Mouse (Mus musculus) testis, postnatal 14 days (tissue): Measurements from ENCODE around the gene Gm49396.

ENCODE experiments used
- DNase-seq: peaks from one replicate; pipeline ENCODE4 v3.0.0; 2021; ENCODE audit warnings: low spot score

The Gm49396 gene

GRCm38 (mm10) chr7:30552102-30553020 lies 10.8 kb upstream of the Gm49396 start, which contains the start of the genes Hspb6 and Proser3:
TSS of gene Hspb6 (plus strand) at chr7:30552178.
TSS of gene Proser3 (minus strand) at chr7:30552299.
- DNase-seq = peak; percentile 96

GRCm38 (mm10) chr7:30553021-30553589 lies 10.0 kb upstream of the Gm49396 start:
- no peak for DNase-seq

GRCm38 (mm10) chr7:30553810-30554584 lies 9.1 kb upstream of the Gm49396 start:
- DNase-seq = no peak

- DNase-seq = no peak
Measured at GRCm38 (mm10) chr7:30556894-30557536, 6.1 kb upstream of the Gm49396 start.

- DNase-seq = no peak
Measured at GRCm38 (mm10) chr7:30557901-30558514, 5.1 kb upstream of the Gm49396 start.

- no peak for DNase-seq
Measured at GRCm38 (mm10) chr7:30558656-30559442, 4.3 kb upstream of the Gm49396 start.

GRCm38 (mm10) chr7:30559443-30559954 lies 3.6 kb upstream of the Gm49396 start, which contains the start of gene Lin37:
TSS of gene Lin37 (minus strand) at chr7:30559838.
- peak; percentile 96 for DNase-seq

- DNase-seq = no peak
Measured at GRCm38 (mm10) chr7:30560296-30560695, 2.8 kb upstream of the Gm49396 start.

GRCm38 (mm10) chr7:30562526-30563116 lies 523 bp upstream of the Gm49396 start:
- peak; percentile 66 for DNase-seq

GRCm38 (mm10) chr7:30563906-30564280 lies 749 bp downstream of the Gm49396 start:
- DNase-seq = no peak

GRCm38 (mm10) chr7:30564970-30565571 lies 1.9 kb downstream of the Gm49396 start, which contains the start of gene Igflr1:
TSS of gene Igflr1 (plus strand) at chr7:30565427.
- DNase-seq = peak; percentile 15

- no peak for DNase-seq
Measured at GRCm38 (mm10) chr7:30566033-30566432, 2.9 kb downstream of the Gm49396 start.

- DNase-seq = no peak
Measured at GRCm38 (mm10) chr7:30567555-30567954, 4.4 kb downstream of the Gm49396 start.

GRCm38 (mm10) chr7:30572389-30572788 lies 9.2 kb downstream of the Gm49396 start:
- no peak for DNase-seq

GRCm38 (mm10) chr7:30572969-30573368 lies 9.8 kb downstream of the Gm49396 start:
- DNase-seq = peak; percentile 66

GRCm38 (mm10) chr7:30579950-30580349 lies 16.8 kb downstream of the Gm49396 start:
- DNase-seq = no peak

- DNase-seq = no peak
Measured at GRCm38 (mm10) chr7:30581547-30581946, 18.4 kb downstream of the Gm49396 start.

- DNase-seq = no peak
Measured at GRCm38 (mm10) chr7:30584339-30584738, 21.2 kb downstream of the Gm49396 start.

- no peak for DNase-seq
Measured at GRCm38 (mm10) chr7:30585170-30585569, 22.0 kb downstream of the Gm49396 start.
